Mouse (Mus musculus) kidney, adult 2 months (tissue): ENCODE measurements at regions not wholly inside any gene's neighbourhood (a gene's known extent, or its start where the extent isn't known, plus 50 kb on each side); places are given as distances from the start of the nearest gene placed in this dataset.

Experiments
- CTCF ChIP-seq: fragments of 200-500 bp; conservative IDR thresholded peaks from 2 replicates; pipeline ENCODE4 v1.5.1; 2011; ENCODE audit warnings: low read depth, mild to moderate bottlenecking, control low read depth, low read length, moderate library complexity, mixed read lengths; ENCODE audit not compliant: insufficient read depth, insufficient read length
- POLR2A ChIP-seq: fragments of 200-500 bp; IDR thresholded peaks from one replicate; pipeline ENCODE4 v1.6.1; 2011; ENCODE audit warnings: low read depth, low read length, control low read depth

DNA sequence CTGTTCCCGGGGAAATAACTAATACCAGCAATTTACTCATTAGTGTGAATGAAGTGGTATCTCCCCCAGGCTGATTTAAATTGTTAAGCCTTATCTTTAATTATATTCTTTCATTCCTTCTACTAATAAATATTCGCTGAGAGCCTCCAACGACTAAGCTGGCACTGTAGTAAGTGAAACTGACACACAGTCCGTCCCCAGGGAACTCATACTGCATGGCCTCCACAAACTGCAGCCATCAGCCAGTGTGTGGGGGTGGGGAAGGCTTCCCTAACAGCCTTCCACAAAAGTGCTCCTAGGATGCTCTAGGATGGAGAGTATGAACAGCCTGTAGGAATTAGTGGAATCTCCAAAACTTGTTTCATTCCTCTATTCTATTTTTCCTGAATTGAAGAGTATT lies 81.0 kb upstream of the Mast4 start:
- TF ChIP-seq CTCF (no peak), POLR2A (no peak)
